Comparison of ENCODE assay signal across 8 mouse cellular contexts in genomic region chr6:149565720-149566498, GRCm38 (mm10).
DNase-seq lines count a peak whose midpoint lies in the region; ATAC-seq lines count a peak whose summit lies in the region.

No protein-coding gene starts in this region.

- ATAC-seq in common myeloid progenitor, adult 5-6 weeks (replicated peaks; ENCODE audit: low read depth, poor library complexity, severe bottlenecking), result peak; percentile 97
- peak; percentile 98 for ATAC-seq in intestine, embryonic 16.5 days
- ATAC-seq in megakaryocyte progenitor cell, adult 5-6 weeks (replicated peaks; ENCODE audit: poor library complexity), result peak; percentile 95

- no peaks in the 10 kb centered on the region for H3K4me1 ChIP-seq in intestine, embryonic 16.5 days (ENCODE audit: control insufficient read depth, insufficient read depth, low read length)

- peak overlapping the region; percentile 68 for H3K4me3 ChIP-seq in intestine, embryonic 16.5 days (ENCODE audit: low read length)

- H3K9ac ChIP-seq in intestine, embryonic 16.5 days (ENCODE audit: low read depth, low read length), result peak overlapping the region; percentile 68

- H3K4me2 ChIP-seq in intestine, embryonic 16.5 days (ENCODE audit: low read depth, low read length), result peak overlapping the region; percentile 73

- no peaks in the 10 kb centered on the region for H3K9me3 ChIP-seq in intestine, embryonic 16.5 days (ENCODE audit: control insufficient read depth, low read length)

- WGBS in intestine, embryonic 16.5 days, result 1% methylated on average over 19 of the region's 19 CpGs

- intact Hi-C loops in left cerebral cortex, postnatal 14 days (cut with DNase I), result no loop called here

- peak; percentile 41 for DNase-seq in adrenal gland, adult 8-10 months
- peak; percentile 53 to 80 for DNase-seq in frontal cortex, postnatal 36 days (ENCODE audit: low spot score in 2 of 2)
- peak; percentile 70 to 79 for DNase-seq in left cerebral cortex, postnatal 14 days (ENCODE audit: low spot score in 2 of 2)
- peak; percentile 63 for DNase-seq in right cerebral cortex, postnatal 25 days
- DNase-seq in MN1 (ENCODE audit: low spot score), result no peak

- no peaks in the 10 kb centered on the region for H3K36me3 ChIP-seq in intestine, embryonic 16.5 days (ENCODE audit: control insufficient read depth, insufficient read depth, low read length)

- no peaks in the 10 kb centered on the region for H3K27me3 ChIP-seq in intestine, embryonic 16.5 days (replicated peaks; ENCODE audit: control insufficient read depth, insufficient read depth, low read length)

- H3K27ac ChIP-seq in intestine, embryonic 16.5 days (ENCODE audit: low read length), result peak overlapping the region; percentile 76
